Mouse (Mus musculus): ENCODE measurements around the gene Jund. TPM values are rescaled to one million over a fixed set of nuclear protein-coding genes. Genes with fewer than 3 reads are reported as not detected.

The Jund gene
- polyA plus RNA-seq, 1 experiment from 2014 or later, result 138 TPM

DNA sequence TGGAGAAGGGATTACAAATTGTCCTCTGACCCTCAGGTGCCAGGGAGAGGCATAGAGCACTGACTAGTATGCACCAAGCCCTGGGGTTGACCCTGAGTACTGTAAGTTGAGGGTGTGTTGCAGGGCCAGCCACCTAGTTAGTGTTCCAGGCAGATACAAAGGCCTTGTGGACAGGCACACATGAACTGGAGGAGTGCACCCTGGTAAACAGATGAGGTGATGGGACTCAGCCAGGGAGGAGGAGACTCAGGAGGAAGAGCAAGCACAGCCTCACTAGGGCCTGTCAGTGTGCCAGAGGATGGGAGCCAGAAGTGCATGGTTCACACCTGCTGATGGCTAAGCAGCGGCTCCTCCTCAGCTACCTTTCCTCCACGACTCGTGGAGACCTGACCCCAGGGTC lies 18.7 kb upstream of the Jund start:
- Histone ChIP-seq H3K4me1 (ENCODE audit: control insufficient read depth, insufficient read depth, low read length) (peaks cover 2% of the 10 kb centered on the region; the same call in 1 of the 2 replicates), H3K27me3 (ENCODE audit: control insufficient read depth, insufficient read depth, low read length) (no peaks in the 10 kb centered on the region), H3K27ac (ENCODE audit: low read depth, low read length) (no peak overlapping the region), H3K4me3 (ENCODE audit: low read depth, low read length) (no peak overlapping the region), H3K36me3 (ENCODE audit: control insufficient read depth, insufficient read depth, low read length) (peaks cover 2% of the 10 kb centered on the region; the same call in 1 of the 2 replicates), H3K9ac (ENCODE audit: low read length) (no peak overlapping the region), H3K9me3 (ENCODE audit: control insufficient read depth, low read length) (no peaks in the 10 kb centered on the region), H3K4me2 (no peak overlapping the region)
- no peak for ATAC-seq (ENCODE audit: low FRiP score)
- WGBS, result 95% methylated on average over 3 of the region's 3 CpGs
- no peak for DNase-seq (ENCODE audit: low spot score, missing footprints)

GRCm38 (mm10) chr8:70681410-70681809 lies 17.3 kb upstream of the Jund start:
- 73% methylated on average over 3 of the region's 3 CpGs for WGBS
- Histone ChIP-seq H3K27me3 (ENCODE audit: control insufficient read depth, insufficient read depth, low read length) (no peaks in the 10 kb centered on the region), H3K9me3 (ENCODE audit: control insufficient read depth, low read length) (no peaks in the 10 kb centered on the region), H3K36me3 (ENCODE audit: control insufficient read depth, insufficient read depth, low read length) (peaks cover 2% of the 10 kb centered on the region; the same call in 1 of the 2 replicates), H3K4me2 (no peak overlapping the region), H3K4me1 (ENCODE audit: control insufficient read depth, insufficient read depth, low read length) (peaks cover 2% of the 10 kb centered on the region; the same call in 1 of the 2 replicates), H3K27ac (ENCODE audit: low read depth, low read length) (no peak overlapping the region), H3K4me3 (ENCODE audit: low read depth, low read length) (no peak overlapping the region), H3K9ac (ENCODE audit: low read length) (no peak overlapping the region)
- no peak for ATAC-seq (ENCODE audit: low FRiP score)
- no peak for DNase-seq (ENCODE audit: low spot score, missing footprints)

DNA sequence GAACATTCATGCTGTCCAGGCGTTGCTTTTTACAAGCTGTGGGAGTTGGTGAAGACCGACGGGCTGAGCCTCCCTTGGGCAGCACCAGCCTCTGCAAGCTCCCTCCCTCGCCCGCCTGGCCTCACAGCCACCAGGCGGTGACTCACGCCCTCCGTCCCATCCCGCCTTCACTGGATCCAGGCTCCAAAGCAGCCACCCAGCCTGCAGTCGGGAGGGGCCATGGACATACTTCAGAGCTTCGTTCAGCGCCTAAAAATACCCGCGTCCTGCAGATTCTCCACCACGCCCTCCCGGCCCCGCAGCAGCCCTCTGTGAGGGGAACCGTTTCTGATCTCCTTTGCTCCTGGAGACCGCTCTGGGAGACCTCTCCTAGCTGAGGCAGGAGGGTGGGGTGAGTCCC lies 16.6 kb upstream of the Jund start:
- no peak for ATAC-seq (ENCODE audit: low FRiP score)

DNA sequence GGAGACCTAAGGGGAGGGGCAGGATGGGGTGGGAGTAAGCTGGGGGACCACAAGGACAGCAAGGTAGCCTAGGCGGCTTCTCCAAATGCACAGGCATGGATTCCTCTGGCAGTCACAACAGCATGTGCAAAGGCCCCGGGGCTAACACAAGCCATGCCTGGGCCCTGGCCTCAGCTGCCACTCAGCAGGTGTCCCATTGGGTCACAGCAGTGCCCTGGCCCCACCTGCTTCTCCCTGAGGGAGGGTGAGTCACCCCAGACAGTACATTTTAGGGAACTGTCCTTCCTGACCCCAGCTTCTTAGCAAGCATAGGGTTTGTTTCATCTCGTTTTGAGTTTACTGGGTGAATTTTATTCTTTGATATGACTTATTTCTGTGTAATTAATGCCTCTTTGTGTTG lies 16.1 kb upstream of the Jund start:
- Histone ChIP-seq H3K27me3 (ENCODE audit: control insufficient read depth, insufficient read depth, low read length) (no peaks in the 10 kb centered on the region), H3K4me1 (ENCODE audit: control insufficient read depth, insufficient read depth, low read length) (peaks cover 2% of the 10 kb centered on the region; the same call in 1 of the 2 replicates), H3K9ac (ENCODE audit: low read length) (no peak overlapping the region; the same call in 1 of the 2 replicates), H3K27ac (ENCODE audit: low read depth, low read length) (no peak overlapping the region), H3K4me2 (no peak overlapping the region), H3K9me3 (ENCODE audit: control insufficient read depth, low read length) (no peaks in the 10 kb centered on the region), H3K4me3 (ENCODE audit: low read depth, low read length) (no peak overlapping the region), H3K36me3 (ENCODE audit: control insufficient read depth, insufficient read depth, low read length) (peaks cover 2% of the 10 kb centered on the region; the same call in 1 of the 2 replicates)
- ATAC-seq (ENCODE audit: low FRiP score) (0 out of 2 replicates have a peak, but pooled peaks have one; percentile 6), DNase-seq (ENCODE audit: low spot score, missing footprints) (no peak)
- WGBS, result 67% methylated on average over 3 of the region's 3 CpGs

More for the DNA sequence above, 16.6 kb upstream of the Jund start:
- Histone ChIP-seq H3K4me1 (ENCODE audit: control insufficient read depth, insufficient read depth, low read length) (peaks cover 2% of the 10 kb centered on the region; the same call in 1 of the 2 replicates), H3K9me3 (ENCODE audit: control insufficient read depth, low read length) (no peaks in the 10 kb centered on the region), H3K4me2 (no peak overlapping the region), H3K36me3 (ENCODE audit: control insufficient read depth, insufficient read depth, low read length) (peaks cover 2% of the 10 kb centered on the region; the same call in 1 of the 2 replicates), H3K27ac (ENCODE audit: low read depth, low read length) (no peak overlapping the region), H3K9ac (ENCODE audit: low read length) (peak overlapping the region; percentile 39; the same call in 1 of the 2 replicates), H3K27me3 (ENCODE audit: control insufficient read depth, insufficient read depth, low read length) (no peaks in the 10 kb centered on the region), H3K4me3 (ENCODE audit: low read depth, low read length) (no peak overlapping the region)
- peak; percentile 86 for DNase-seq (ENCODE audit: low spot score, missing footprints)
- 9% methylated on average over 19 of the region's 19 CpGs for WGBS

- no peak overlapping the region for H3K4me2 ChIP-seq
- ATAC-seq (ENCODE audit: low FRiP score) (peak; percentile 20), DNase-seq (ENCODE audit: low spot score, missing footprints) (peak; percentile 82)
- 55% methylated on average over 7 of the region's 7 CpGs for WGBS
- H3K4me3 ChIP-seq (ENCODE audit: low read depth, low read length), result no peak overlapping the region
- H3K9me3 ChIP-seq (ENCODE audit: control insufficient read depth, low read length), result no peaks in the 10 kb centered on the region
- H3K36me3 ChIP-seq (ENCODE audit: control insufficient read depth, insufficient read depth, low read length), result no peaks in the 10 kb centered on the region
- H3K27me3 ChIP-seq (ENCODE audit: control insufficient read depth, insufficient read depth, low read length), result no peaks in the 10 kb centered on the region
- no peak overlapping the region for H3K27ac ChIP-seq (ENCODE audit: low read depth, low read length)
- peaks cover 2% of the 10 kb centered on the region; the same call in 1 of the 2 replicates for H3K4me1 ChIP-seq (ENCODE audit: control insufficient read depth, insufficient read depth, low read length)
- no peak overlapping the region for H3K9ac ChIP-seq (ENCODE audit: low read length)
Observed at GRCm38 (mm10) chr8:70684291-70684690, 14.5 kb upstream of the Jund start.

- H3K9ac ChIP-seq (ENCODE audit: low read length), result no peak overlapping the region
- DNase-seq (ENCODE audit: low spot score, missing footprints), result no peak
- no peaks in the 10 kb centered on the region for H3K27me3 ChIP-seq (ENCODE audit: control insufficient read depth, insufficient read depth, low read length)
- H3K4me3 ChIP-seq (ENCODE audit: low read depth, low read length), result no peak overlapping the region
- 88% methylated on average over 8 of the region's 8 CpGs for WGBS
- H3K4me1 ChIP-seq (ENCODE audit: control insufficient read depth, insufficient read depth, low read length), result peaks cover 16% of the 10 kb centered on the region
- no peaks in the 10 kb centered on the region for H3K36me3 ChIP-seq (ENCODE audit: control insufficient read depth, insufficient read depth, low read length)
- no peaks in the 10 kb centered on the region for H3K9me3 ChIP-seq (ENCODE audit: control insufficient read depth, low read length)
- no peak for ATAC-seq (ENCODE audit: low FRiP score)
- H3K4me2 ChIP-seq, result no peak overlapping the region
- no peak overlapping the region for H3K27ac ChIP-seq (ENCODE audit: low read depth, low read length)
Observed at GRCm38 (mm10) chr8:70687576-70687975, 11.2 kb upstream of the Jund start.

GRCm38 (mm10) chr8:70688136-70688535 lies 10.6 kb upstream of the Jund start:
- Histone ChIP-seq H3K4me3 (ENCODE audit: low read depth, low read length) (no peak overlapping the region), H3K4me2 (no peak overlapping the region), H3K36me3 (ENCODE audit: control insufficient read depth, insufficient read depth, low read length) (no peaks in the 10 kb centered on the region), H3K4me1 (ENCODE audit: control insufficient read depth, insufficient read depth, low read length) (peaks cover 16% of the 10 kb centered on the region), H3K27ac (ENCODE audit: low read depth, low read length) (no peak overlapping the region), H3K9ac (ENCODE audit: low read length) (no peak overlapping the region), H3K9me3 (ENCODE audit: control insufficient read depth, low read length) (no peaks in the 10 kb centered on the region), H3K27me3 (ENCODE audit: control insufficient read depth, insufficient read depth, low read length) (no peaks in the 10 kb centered on the region)
- ATAC-seq (ENCODE audit: low FRiP score) (no peak), DNase-seq (ENCODE audit: low spot score, missing footprints) (no peak)
- whole genome bisulfite sequencing, result 97% methylated on average over 3 of the region's 3 CpGs

DNA sequence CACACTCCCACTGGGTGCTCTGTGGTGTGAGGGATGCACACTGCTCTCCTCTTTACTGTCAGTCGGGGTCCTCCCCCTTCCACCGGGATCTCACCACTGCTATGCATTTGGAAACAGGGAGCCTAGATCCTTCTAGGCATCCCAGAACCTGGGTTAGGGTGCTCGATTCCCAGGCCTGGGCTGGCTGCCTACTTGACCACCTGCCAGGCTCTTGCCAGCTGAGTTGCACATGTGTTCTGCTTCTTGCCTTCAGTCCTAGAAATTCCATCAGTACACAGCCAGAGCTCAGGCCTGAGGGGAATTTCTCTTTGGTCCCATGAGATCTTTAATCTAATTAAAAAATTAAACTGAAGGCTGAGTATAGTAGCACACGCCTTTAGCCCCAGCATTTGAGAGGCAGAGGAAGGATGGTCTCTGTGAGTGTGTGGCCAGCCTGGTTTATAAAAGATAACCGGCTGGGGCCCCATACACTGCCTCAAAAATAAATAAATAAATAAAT lies 8.8 kb upstream of the Jund start:
- Histone ChIP-seq H3K27ac (ENCODE audit: low read depth, low read length) (no peak overlapping the region), H3K36me3 (ENCODE audit: control insufficient read depth, insufficient read depth, low read length) (no peaks in the 10 kb centered on the region), H3K9me3 (ENCODE audit: control insufficient read depth, low read length) (no peaks in the 10 kb centered on the region), H3K27me3 (ENCODE audit: control insufficient read depth, insufficient read depth, low read length) (no peaks in the 10 kb centered on the region), H3K4me1 (ENCODE audit: control insufficient read depth, insufficient read depth, low read length) (peaks cover 14% of the 10 kb centered on the region), H3K9ac (ENCODE audit: low read length) (no peak overlapping the region; the same call in 1 of the 2 replicates), H3K4me3 (ENCODE audit: low read depth, low read length) (no peak overlapping the region), H3K4me2 (no peak overlapping the region)
- no peak for DNase-seq (ENCODE audit: low spot score, missing footprints)
- 81% methylated on average over 5 of the region's 5 CpGs for WGBS
- ATAC-seq (ENCODE audit: low FRiP score), result no peak

DNA sequence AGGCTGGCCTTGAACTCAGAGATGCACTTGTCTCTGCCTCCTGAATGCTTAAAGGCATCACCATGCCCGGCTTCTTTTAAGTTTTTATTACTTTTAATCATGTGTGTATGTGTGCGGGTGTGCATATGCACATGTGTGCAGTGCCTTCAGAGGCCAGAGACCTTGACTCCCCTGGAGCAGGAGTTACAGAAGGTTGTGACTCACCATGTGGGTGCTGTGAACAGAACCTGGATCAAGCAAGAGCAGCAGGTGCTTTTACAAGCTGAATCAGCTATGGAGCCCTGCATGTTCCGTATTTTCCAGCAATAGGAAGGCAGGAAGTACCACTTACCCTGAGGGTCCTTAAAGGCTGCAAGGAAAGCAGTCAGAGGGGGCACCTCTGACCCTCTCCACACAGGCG lies 7.5 kb upstream of the Jund start:
- peak; percentile 89 for DNase-seq (ENCODE audit: low spot score, missing footprints)
- Histone ChIP-seq H3K27ac (ENCODE audit: low read depth, low read length) (peak overlapping the region; percentile 86), H3K4me2 (peak overlapping the region; percentile 43), H3K9me3 (ENCODE audit: control insufficient read depth, low read length) (no peaks in the 10 kb centered on the region), H3K36me3 (ENCODE audit: control insufficient read depth, insufficient read depth, low read length) (no peaks in the 10 kb centered on the region), H3K4me1 (ENCODE audit: control insufficient read depth, insufficient read depth, low read length) (peaks cover 19% of the 10 kb centered on the region), H3K27me3 (ENCODE audit: control insufficient read depth, insufficient read depth, low read length) (no peaks in the 10 kb centered on the region), H3K9ac (ENCODE audit: low read length) (peak overlapping the region; percentile 77), H3K4me3 (ENCODE audit: low read depth, low read length) (peak overlapping the region; percentile 19)
- ATAC-seq (ENCODE audit: low FRiP score), result no peak
- 60% methylated on average over 4 of the region's 4 CpGs for WGBS
